Mouse (Mus musculus): ENCODE data around the gene Tpx2. TPM values are rescaled to one million over a fixed set of nuclear protein-coding genes. Genes with fewer than 3 reads are reported as not detected.
A peak's percentile ranks its signal among the peaks of the same experiment; 100 is the strongest.

Gene Tpx2
- polyA plus RNA-seq, 2 experiments, result 51.3 to 71.8 TPM

DNA sequence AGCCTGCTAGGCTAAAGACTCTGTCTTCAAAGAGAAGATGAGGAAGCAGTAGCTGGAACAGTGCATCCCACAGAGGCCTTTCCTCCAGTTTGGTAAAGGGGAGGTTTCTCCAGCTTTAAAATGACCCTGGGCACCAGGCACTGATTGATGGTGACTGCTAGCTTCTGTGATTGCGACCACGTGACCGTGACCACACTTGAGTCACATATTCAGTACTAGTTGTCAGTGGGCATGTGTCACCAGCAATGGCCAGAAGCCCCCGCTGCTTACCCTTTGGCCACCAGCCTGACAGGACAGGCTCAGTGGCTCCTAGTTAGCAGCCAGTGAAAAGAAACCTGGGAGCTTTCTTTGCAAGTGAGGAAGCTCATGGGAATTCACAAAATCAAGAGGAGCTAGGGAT, 55.8 kb downstream of the Tpx2 start:
- no peak overlapping the region for H3K9ac ChIP-seq (ENCODE audit: low read depth, low read length, severe bottlenecking)
- H3K27me3 ChIP-seq (ENCODE audit: control insufficient read depth, insufficient read depth, low read length), result no peaks in the 10 kb centered on the region
- no peaks in the 10 kb centered on the region for H3K36me3 ChIP-seq (ENCODE audit: control insufficient read depth, insufficient read depth, low read length)
- 73% methylated on average over 4 of the region's 4 CpGs for WGBS
- TF ChIP-seq POLR2A (IDR thresholded peaks at IDR 0.05; ENCODE audit: borderline replicate concordance, extremely low read depth, insufficient read depth, insufficient read length), result no peak
- no peak for ATAC-seq (ENCODE audit: low FRiP score, low read depth)
- DNase-seq (ENCODE audit: low spot score), result no peak
- no peak overlapping the region for H3K4me2 ChIP-seq (replicated peaks; ENCODE audit: low read depth, low read length, severe bottlenecking)
- peaks cover 19% of the 10 kb centered on the region for H3K4me1 ChIP-seq (ENCODE audit: control insufficient read depth, insufficient read depth, low read length)
- H3K27ac ChIP-seq (replicated peaks; ENCODE audit: low read depth, low read length), result no peak overlapping the region
- no peaks in the 10 kb centered on the region for H3K9me3 ChIP-seq (ENCODE audit: control insufficient read depth, low read length)
- no peak overlapping the region for H3K4me3 ChIP-seq (replicated peaks; ENCODE audit: low read length)

GRCm38 (mm10) chr2:152904127-152904643, 56.4 kb downstream of the Tpx2 start:
- no peak for DNase-seq (ENCODE audit: low spot score)
- TF ChIP-seq POLR2A (IDR thresholded peaks at IDR 0.05; ENCODE audit: borderline replicate concordance, extremely low read depth, insufficient read depth, insufficient read length), result no peak
- no peaks in the 10 kb centered on the region for H3K27me3 ChIP-seq (ENCODE audit: control insufficient read depth, insufficient read depth, low read length)
- H3K4me1 ChIP-seq (ENCODE audit: control insufficient read depth, insufficient read depth, low read length), result peaks cover 19% of the 10 kb centered on the region
- H3K4me3 ChIP-seq (replicated peaks; ENCODE audit: low read length), result no peak overlapping the region
- no peak overlapping the region for H3K9ac ChIP-seq (ENCODE audit: low read depth, low read length, severe bottlenecking)
- no peaks in the 10 kb centered on the region for H3K36me3 ChIP-seq (ENCODE audit: control insufficient read depth, insufficient read depth, low read length)
- no peak overlapping the region for H3K4me2 ChIP-seq (replicated peaks; ENCODE audit: low read depth, low read length, severe bottlenecking)
- ATAC-seq (ENCODE audit: low FRiP score, low read depth), result no peak
- no peak overlapping the region for H3K27ac ChIP-seq (replicated peaks; ENCODE audit: low read depth, low read length)
- H3K9me3 ChIP-seq (ENCODE audit: control insufficient read depth, low read length), result no peaks in the 10 kb centered on the region
- 59% methylated on average over 5 of the region's 5 CpGs for WGBS

- ATAC-seq (ENCODE audit: low FRiP score, low read depth), result peak; percentile 78
- Histone ChIP-seq H3K36me3 (ENCODE audit: control insufficient read depth, insufficient read depth, low read length) (no peaks in the 10 kb centered on the region), H3K27me3 (ENCODE audit: control insufficient read depth, insufficient read depth, low read length) (no peaks in the 10 kb centered on the region), H3K4me2 (replicated peaks; ENCODE audit: low read depth, low read length, severe bottlenecking) (no peak overlapping the region), H3K27ac (replicated peaks; ENCODE audit: low read depth, low read length) (no peak overlapping the region), H3K4me3 (replicated peaks; ENCODE audit: low read length) (no peak overlapping the region), H3K9ac (ENCODE audit: low read depth, low read length, severe bottlenecking) (no peak overlapping the region), H3K4me1 (ENCODE audit: control insufficient read depth, insufficient read depth, low read length) (peaks cover 19% of the 10 kb centered on the region), H3K9me3 (ENCODE audit: control insufficient read depth, low read length) (no peaks in the 10 kb centered on the region)
- DNase-seq (ENCODE audit: low spot score), result peak; percentile 71
- no peak for TF ChIP-seq POLR2A (IDR thresholded peaks at IDR 0.05; ENCODE audit: borderline replicate concordance, extremely low read depth, insufficient read depth, insufficient read length)
- 36% methylated on average over 11 of the region's 11 CpGs for WGBS
Measured at GRCm38 (mm10) chr2:152905036-152905829, 57.5 kb downstream of the Tpx2 start.

DNA sequence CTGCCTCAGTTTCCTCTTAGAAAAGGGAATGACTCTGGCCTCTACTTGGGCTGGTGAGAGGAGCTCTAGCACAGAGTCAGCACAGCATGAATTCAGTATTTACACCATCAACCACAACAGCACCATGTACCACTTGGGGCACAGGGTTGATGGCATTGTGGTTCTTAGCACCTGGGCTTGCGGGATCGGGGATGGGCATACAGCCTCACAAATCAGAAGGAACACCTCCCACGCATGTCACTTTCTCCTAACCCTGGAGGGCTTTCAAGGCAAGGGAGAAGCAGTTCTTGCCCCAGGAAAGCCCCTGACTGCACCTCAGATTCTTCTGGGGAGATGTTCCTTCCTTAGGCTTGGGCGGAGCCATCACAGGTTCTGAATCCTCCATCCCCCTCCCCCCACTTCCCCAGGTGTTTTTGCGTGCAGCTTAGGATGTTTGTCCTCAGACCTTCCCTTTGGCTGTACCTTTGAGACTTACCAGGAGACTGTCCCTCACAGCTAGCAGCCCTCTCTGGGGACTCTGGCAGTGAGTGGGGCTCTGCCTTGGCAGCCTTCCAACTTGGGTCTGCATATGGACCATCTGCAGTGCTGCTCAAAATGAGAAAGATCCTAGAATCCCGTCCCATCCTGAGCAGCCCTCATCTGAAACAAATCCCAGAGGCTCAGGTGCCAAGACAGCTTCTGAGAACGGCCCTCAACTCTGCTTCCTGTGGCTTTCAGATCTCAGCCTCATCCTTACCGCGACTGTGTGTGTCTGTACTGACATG, 58.7 kb downstream of the Tpx2 start:
- Histone ChIP-seq H3K27ac (replicated peaks; ENCODE audit: low read depth, low read length) (no peak overlapping the region), H3K4me2 (replicated peaks; ENCODE audit: low read depth, low read length, severe bottlenecking) (no peak overlapping the region), H3K4me3 (replicated peaks; ENCODE audit: low read length) (no peak overlapping the region), H3K27me3 (ENCODE audit: control insufficient read depth, insufficient read depth, low read length) (peaks cover 7% of the 10 kb centered on the region), H3K4me1 (ENCODE audit: control insufficient read depth, insufficient read depth, low read length) (peaks cover 19% of the 10 kb centered on the region), H3K36me3 (ENCODE audit: control insufficient read depth, insufficient read depth, low read length) (no peaks in the 10 kb centered on the region), H3K9me3 (ENCODE audit: control insufficient read depth, low read length) (no peaks in the 10 kb centered on the region), H3K9ac (ENCODE audit: low read depth, low read length, severe bottlenecking) (no peak overlapping the region)
- WGBS, result 60% methylated on average over 9 of the region's 9 CpGs
- no peak for TF ChIP-seq POLR2A (IDR thresholded peaks at IDR 0.05; ENCODE audit: borderline replicate concordance, extremely low read depth, insufficient read depth, insufficient read length)
- DNase-seq (ENCODE audit: low spot score) (no peak), ATAC-seq (ENCODE audit: low FRiP score, low read depth) (no peak)

DNA sequence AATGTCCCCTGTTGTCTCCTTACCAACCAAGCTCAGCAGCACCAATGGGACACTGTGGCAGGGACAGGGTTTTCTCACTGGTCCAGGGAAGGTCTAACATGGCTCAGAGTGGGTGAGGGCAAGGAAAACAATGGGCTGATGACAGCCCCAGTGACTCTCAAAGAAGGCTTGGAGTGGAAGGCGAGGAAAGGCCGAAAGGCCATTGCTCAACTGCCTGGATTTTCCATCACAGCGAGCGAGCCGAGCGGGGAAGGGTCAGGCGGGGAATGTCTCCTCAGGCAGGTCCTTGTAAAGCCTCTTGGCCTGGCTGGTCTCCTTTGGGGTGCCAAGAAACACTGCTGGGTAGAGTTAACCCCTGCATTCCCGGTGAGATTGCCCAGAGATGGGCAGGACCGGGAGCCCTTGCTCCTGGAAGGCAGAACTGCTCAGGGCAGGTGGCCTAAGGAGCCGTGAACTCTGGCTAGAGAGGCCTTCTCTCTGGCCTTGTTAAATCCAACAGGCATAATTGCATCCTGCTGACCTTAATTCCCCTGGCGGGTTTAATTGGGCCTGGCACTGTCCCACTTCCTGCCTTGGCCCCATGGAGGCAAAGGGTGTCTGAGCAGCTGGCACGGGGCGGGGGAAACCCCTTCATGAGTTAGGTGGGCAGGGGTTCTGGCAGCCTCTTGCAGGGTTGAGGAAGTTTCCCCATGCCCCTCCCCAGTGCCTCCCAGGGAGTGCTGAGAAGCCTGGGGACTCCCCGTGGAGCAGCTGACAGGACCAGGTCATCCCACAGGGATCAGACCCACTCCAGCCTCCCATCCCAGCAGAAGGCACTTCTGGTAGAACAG, 59.6 kb downstream of the Tpx2 start:
- ATAC-seq (ENCODE audit: low FRiP score, low read depth) (no peak), DNase-seq (ENCODE audit: low spot score) (no peak)
- Histone ChIP-seq H3K27ac (replicated peaks; ENCODE audit: low read depth, low read length) (no peak overlapping the region), H3K36me3 (ENCODE audit: control insufficient read depth, insufficient read depth, low read length) (no peaks in the 10 kb centered on the region), H3K4me2 (replicated peaks; ENCODE audit: low read depth, low read length, severe bottlenecking) (no peak overlapping the region), H3K9me3 (ENCODE audit: control insufficient read depth, low read length) (no peaks in the 10 kb centered on the region), H3K4me3 (replicated peaks; ENCODE audit: low read length) (no peak overlapping the region), H3K4me1 (ENCODE audit: control insufficient read depth, insufficient read depth, low read length) (peaks cover 19% of the 10 kb centered on the region), H3K9ac (ENCODE audit: low read depth, low read length, severe bottlenecking) (no peak overlapping the region), H3K27me3 (ENCODE audit: control insufficient read depth, insufficient read depth, low read length) (peaks cover 15% of the 10 kb centered on the region)
- WGBS, result 28% methylated on average over 14 of the region's 14 CpGs
- TF ChIP-seq POLR2A (IDR thresholded peaks at IDR 0.05; ENCODE audit: borderline replicate concordance, extremely low read depth, insufficient read depth, insufficient read length), result no peak
